Comparison of ENCODE assay signal across 31 mouse cellular contexts in the genomic region with DNA sequence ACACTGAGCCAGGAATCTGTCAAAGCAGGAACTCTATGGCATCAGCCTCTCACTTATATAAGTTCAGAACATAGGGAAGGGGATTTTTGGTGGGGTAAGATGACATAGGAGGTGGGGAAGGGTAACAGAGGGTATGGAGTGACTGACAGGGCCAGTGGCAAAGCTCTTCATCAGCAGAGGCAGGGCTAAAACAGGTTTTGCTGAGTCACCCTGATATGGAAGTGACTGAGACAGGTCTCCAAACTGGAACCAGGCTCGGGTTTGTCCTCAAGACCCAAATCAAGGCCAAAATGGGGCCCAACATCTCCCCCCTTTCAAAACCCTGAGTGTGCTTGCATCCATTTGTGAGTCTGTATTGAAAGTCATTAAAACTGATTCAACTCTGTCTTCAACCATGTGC. TPM values are rescaled to one million over a fixed set of nuclear protein-coding genes. Genes with fewer than 3 reads are reported as not detected.
DNase-seq lines count a peak whose midpoint lies in the region; ATAC-seq and TF ChIP-seq lines count a peak whose summit lies in the region.
"Had no signal": no experiment of that assay in that cellular context is flagged by ENCODE, and none has a peak within 500 bp of the region (broad histone marks: within the 10 kb centered on the region; RNA-seq: fewer than 3 reads in every experiment).

No protein-coding gene starts in this region.

- no peaks in the 10 kb centered on the region for H3K4me1 ChIP-seq in forebrain, embryonic 11.5 days (replicated peaks; ENCODE audit: control insufficient read depth, insufficient read depth, low read length)
- H3K4me1 ChIP-seq in forebrain, embryonic 14.5 days (ENCODE audit: control insufficient read depth, insufficient read depth, low read length) = no peaks in the 10 kb centered on the region
- peaks cover 0 to 13% of the 10 kb centered on the region in 2 experiments; a peak in 1 of 4 replicates for H3K4me1 ChIP-seq in ES-E14 (ENCODE audit: control insufficient read depth in 2 of 2, insufficient read depth in 2 of 2, low read length in 2 of 2, poor library complexity in 1 of 2)
- H3K4me1 ChIP-seq in embryonic facial prominence, embryonic 10.5 days = peaks cover 13% of the 10 kb centered on the region
- H3K4me1 ChIP-seq: embryonic facial prominence, embryonic 15.5 days; forebrain, embryonic 12.5 days had no signal

- no peaks in the 10 kb centered on the region for H3K9me3 ChIP-seq in forebrain, embryonic 11.5 days (ENCODE audit: control insufficient read depth, low read length)
- H3K9me3 ChIP-seq in forebrain, embryonic 14.5 days (replicated peaks; ENCODE audit: control insufficient read depth, low read length) = no peaks in the 10 kb centered on the region
- H3K9me3 ChIP-seq in ES-E14 (ENCODE audit: control insufficient read depth, insufficient read depth, low read depth, low read length) = no peaks in the 10 kb centered on the region
- no peaks in the 10 kb centered on the region for H3K9me3 ChIP-seq in embryonic facial prominence, embryonic 10.5 days
- H3K9me3 ChIP-seq: embryonic facial prominence, embryonic 12.5 days; embryonic facial prominence, embryonic 15.5 days; forebrain, embryonic 12.5 days; G1E had no signal

- no peak overlapping the region for H3K4me3 ChIP-seq in forebrain, embryonic 11.5 days (ENCODE audit: low read depth, low read length)
- H3K4me3 ChIP-seq in forebrain, embryonic 14.5 days (ENCODE audit: low read depth, low read length) = no peak overlapping the region
- H3K4me3 ChIP-seq in ES-E14 (ENCODE audit: insufficient read depth in 1 of 2, low read depth in 1 of 2, low read length in 2 of 2, poor library complexity in 1 of 2, severe bottlenecking in 1 of 2) = no peak overlapping the region
- no peak overlapping the region for H3K4me3 ChIP-seq in embryonic facial prominence, embryonic 10.5 days
- H3K4me3 ChIP-seq: embryonic facial prominence, embryonic 12.5 days; embryonic facial prominence, embryonic 15.5 days; forebrain, embryonic 12.5 days; gastrocnemius, adult 2 months; heart, adult 2 months had no signal

- DNase-seq in forebrain, embryonic 11.5 days (ENCODE audit: low spot score) = peak; percentile 20
- DNase-seq in forebrain, embryonic 14.5 days (ENCODE audit: low spot score) = no peak
- DNase-seq in 3T3-L1 (ENCODE audit: low read depth, low spot score) (peak; percentile 9), ES-E14 (ENCODE audit: low read depth, low spot score) (no peak)
- no peak for DNase-seq in adrenal gland, adult 2 months
- DNase-seq in embryonic facial prominence, embryonic 10.5 days (ENCODE audit: low spot score) = no peak
- DNase-seq: adrenal gland, postnatal 10 days; adrenal gland, postnatal 36 days; cerebellum, adult 18-20 months; cerebellum, adult 9-10 months; cerebellum, postnatal 14 days; gastrocnemius, adult 2 months; gastrocnemius, postnatal 14 days; heart, adult 2 months; heart, postnatal 10 days; heart, postnatal 4 days; kidney, adult 18-20 months; kidney, adult 9 months had no signal

- H3K27me3 ChIP-seq in forebrain, embryonic 11.5 days (ENCODE audit: control insufficient read depth, insufficient read depth, low read length) = no peaks in the 10 kb centered on the region
- no peaks in the 10 kb centered on the region for H3K27me3 ChIP-seq in forebrain, embryonic 14.5 days (replicated peaks; ENCODE audit: control insufficient read depth, insufficient read depth, low read length)
- no peaks in the 10 kb centered on the region for H3K27me3 ChIP-seq in embryonic facial prominence, embryonic 10.5 days (replicated peaks; ENCODE audit: low read depth, poor library complexity, severe bottlenecking)
- H3K27me3 ChIP-seq: embryonic facial prominence, embryonic 12.5 days; embryonic facial prominence, embryonic 15.5 days; forebrain, embryonic 12.5 days had no signal

- no peak overlapping the region for H3K4me2 ChIP-seq in forebrain, embryonic 11.5 days (ENCODE audit: low read depth, low read length, severe bottlenecking)
- H3K4me2 ChIP-seq in forebrain, embryonic 14.5 days (ENCODE audit: low read length) = no peak overlapping the region
- H3K4me2 ChIP-seq: embryonic facial prominence, embryonic 12.5 days; embryonic facial prominence, embryonic 15.5 days; forebrain, embryonic 12.5 days; heart, embryonic 11.5 days; hindbrain, embryonic 14.5 days had no signal

- H3K27ac ChIP-seq in forebrain, embryonic 11.5 days (ENCODE audit: low read depth, low read length) = no peak overlapping the region
- no peak overlapping the region for H3K27ac ChIP-seq in forebrain, embryonic 14.5 days (ENCODE audit: low read depth, low read length)
- H3K27ac ChIP-seq in ES-E14 (ENCODE audit: insufficient read depth, low read depth, low read length, poor library complexity, severe bottlenecking) = no peak overlapping the region
- no peak overlapping the region for H3K27ac ChIP-seq in embryonic facial prominence, embryonic 10.5 days (replicated peaks)
- H3K27ac ChIP-seq: embryonic facial prominence, embryonic 12.5 days; embryonic facial prominence, embryonic 15.5 days; forebrain, embryonic 12.5 days; gastrocnemius, adult 2 months; heart, adult 2 months; hindbrain, embryonic 14.5 days; hindbrain, postnatal 0 days had no signal

- WGBS in forebrain, embryonic 11.5 days = 81% methylated on average over 1 of the region's 1 CpGs
- WGBS in forebrain, embryonic 14.5 days = 79% methylated on average over 1 of the region's 1 CpGs
- 80% methylated on average over 1 of the region's 1 CpGs for WGBS in embryonic facial prominence, embryonic 10.5 days

- no peaks in the 10 kb centered on the region for H3K36me3 ChIP-seq in forebrain, embryonic 11.5 days (ENCODE audit: control insufficient read depth, insufficient read depth, low read length)
- H3K36me3 ChIP-seq in forebrain, embryonic 14.5 days (ENCODE audit: control insufficient read depth, insufficient read depth, low read length) = peaks cover 29% of the 10 kb centered on the region
- peaks cover 8% of the 10 kb centered on the region for H3K36me3 ChIP-seq in ES-E14 (ENCODE audit: control insufficient read depth, insufficient read depth, low read length, poor library complexity, severe bottlenecking)
- H3K36me3 ChIP-seq in embryonic facial prominence, embryonic 10.5 days (replicated peaks) = peaks cover 47% of the 10 kb centered on the region

- no peak for ATAC-seq in forebrain, embryonic 11.5 days (replicated peaks; ENCODE audit: low FRiP score)
- ATAC-seq in forebrain, embryonic 14.5 days = no peak
- ATAC-seq: activated CD4-positive, CD25-positive, alpha-beta regulatory T cell, adult 4 months; CD4-positive, CD25-positive, alpha-beta regulatory T cell, adult 4 months; forebrain, embryonic 16.5 days; hindbrain, postnatal 0 days; inflammation-experienced regulatory T-cells, adult 6 months; intestine, embryonic 16.5 days had no signal

- in situ Hi-C loops in ES-E14 (cut with MboI; ENCODE audit: low sequenced_read_pairs in 2 of 2, unreplicated experiment in 2 of 2) = loop anchor here (10.0 to 25.0 kb wide), 2 partner anchors 320 to 327 kb away; no protein-coding TSS in a partner anchor

- H3K9ac ChIP-seq in forebrain, embryonic 11.5 days (ENCODE audit: low read length) = no peak overlapping the region
- H3K9ac ChIP-seq in forebrain, embryonic 14.5 days (ENCODE audit: low read length) = no peak overlapping the region
- H3K9ac ChIP-seq in ES-E14 (ENCODE audit: insufficient read depth, low read depth, low read length, poor library complexity, severe bottlenecking) = no peak overlapping the region
- H3K9ac ChIP-seq: embryonic facial prominence, embryonic 12.5 days; embryonic facial prominence, embryonic 15.5 days; forebrain, embryonic 12.5 days; hindbrain, embryonic 14.5 days had no signal

TF ChIP-seq in ES-E14, 5 proteins besides CTCF, POLR2A, EP300 and RAD21:
- TF ChIP-seq MAFK (IDR thresholded peaks at IDR 0.05; ENCODE audit: insufficient read depth, low read depth, low read length) = peak; percentile 48; the same call in 1 of the 2 replicates
- no peak for TF ChIP-seq HCFC1 (IDR thresholded peaks at IDR 0.05; ENCODE audit: borderline replicate concordance, insufficient read depth, low read length)

RNA-seq across cellular contexts. Expression of a gene that starts 21.7 kb away (rescaled TPM):
- 6.3 and 7.1 TPM in 2 replicates for polyA plus RNA-seq in forebrain, embryonic 11.5 days (2014; fragmentation: Nextera tagmentation; extraction: Ambion mirVana)
- 0.85 and 0.88 TPM in 2 replicates for polyA plus RNA-seq in forebrain, embryonic 14.5 days (2014; fragmentation: Nextera tagmentation; extraction: Ambion mirVana)
- 19.7 and 43.7 TPM in 2 replicates for total RNA-seq in ES-E14 (2012; rRNA removed)
- 10 to 100 TPM; 43.4 to 58.9 TPM for total RNA-seq in adrenal gland, adult 2 months (2021)
- 67.2 and 95.2 TPM in 2 replicates for polyA plus RNA-seq in adrenal gland, adult 2 months (2012; rRNA removed)
- polyA plus RNA-seq in embryonic facial prominence, embryonic 10.5 days (2016; fragmentation: Nextera tagmentation; extraction: Ambion mirVana) = 11.9 and 13.4 TPM in 2 replicates
- polyA plus RNA-seq: C2C12, G1E had no signal

Comparison
In these comparisons a context has a peak if more than half of its experiments do, and no peak if none do; other contexts are left out.
1. DNase-seq: peak in forebrain, embryonic 11.5 days (single experiment) and 3T3-L1 (single experiment); none in forebrain, embryonic 14.5 days (single experiment), ES-E14 (single experiment), adrenal gland, adult 2 months (single experiment) and embryonic facial prominence, embryonic 10.5 days (single experiment).